Mouse (Mus musculus): ENCODE results near the gene N4bp2l1. TPM values are rescaled to one million over a fixed set of nuclear protein-coding genes. Genes with fewer than 3 reads are reported as not detected.

Gene N4bp2l1
- total RNA-seq, 2 experiments from 2014 or later: 13.7 to 36.5 TPM

DNA sequence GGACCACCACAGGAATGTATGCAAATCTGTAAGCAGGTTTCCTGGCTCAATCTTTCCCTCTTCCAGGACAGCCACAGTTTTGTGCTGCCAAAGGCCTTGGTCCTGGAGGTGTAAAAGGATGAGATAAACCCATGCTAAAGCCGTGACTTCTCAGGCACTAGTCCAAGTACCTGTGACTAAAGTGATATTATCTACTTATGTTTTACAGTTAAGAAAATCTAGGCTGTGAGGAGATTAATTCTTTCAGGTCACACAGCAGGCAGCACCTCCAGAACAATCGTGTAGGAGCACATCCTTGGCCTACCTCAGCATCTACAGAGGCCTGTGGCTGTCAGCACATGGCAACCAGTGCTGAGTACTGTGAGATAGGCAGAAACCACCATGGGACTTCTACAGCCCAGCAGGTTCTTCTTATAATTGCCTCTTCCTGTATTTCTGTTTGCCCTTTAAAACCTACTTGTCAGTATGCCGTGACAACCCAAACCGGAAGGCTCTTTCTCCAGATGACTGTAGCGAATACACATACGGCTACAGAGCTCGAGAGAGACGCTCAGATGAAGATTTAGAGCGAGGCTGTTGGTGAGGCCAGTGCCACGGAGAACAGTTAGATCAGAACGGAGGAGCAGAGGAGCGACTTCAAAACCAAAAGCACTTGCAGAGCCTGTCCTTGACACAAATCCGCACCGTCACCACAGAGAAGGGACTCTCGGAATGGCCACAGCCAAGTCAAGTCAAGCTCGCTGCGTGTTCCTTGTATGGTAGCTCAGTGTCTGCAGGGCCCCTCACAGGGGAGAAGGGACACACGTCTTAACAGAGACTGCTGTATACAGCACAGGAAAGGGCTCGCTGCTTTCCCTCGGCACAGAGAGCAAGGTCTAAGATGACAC lies 3.8 kb upstream of the N4bp2l1 start:
- ATAC-seq (replicated peaks; ENCODE audit: low FRiP score, poor library complexity, severe bottlenecking): peak; percentile 44; the same call in 1 of the 2 replicates

DNA sequence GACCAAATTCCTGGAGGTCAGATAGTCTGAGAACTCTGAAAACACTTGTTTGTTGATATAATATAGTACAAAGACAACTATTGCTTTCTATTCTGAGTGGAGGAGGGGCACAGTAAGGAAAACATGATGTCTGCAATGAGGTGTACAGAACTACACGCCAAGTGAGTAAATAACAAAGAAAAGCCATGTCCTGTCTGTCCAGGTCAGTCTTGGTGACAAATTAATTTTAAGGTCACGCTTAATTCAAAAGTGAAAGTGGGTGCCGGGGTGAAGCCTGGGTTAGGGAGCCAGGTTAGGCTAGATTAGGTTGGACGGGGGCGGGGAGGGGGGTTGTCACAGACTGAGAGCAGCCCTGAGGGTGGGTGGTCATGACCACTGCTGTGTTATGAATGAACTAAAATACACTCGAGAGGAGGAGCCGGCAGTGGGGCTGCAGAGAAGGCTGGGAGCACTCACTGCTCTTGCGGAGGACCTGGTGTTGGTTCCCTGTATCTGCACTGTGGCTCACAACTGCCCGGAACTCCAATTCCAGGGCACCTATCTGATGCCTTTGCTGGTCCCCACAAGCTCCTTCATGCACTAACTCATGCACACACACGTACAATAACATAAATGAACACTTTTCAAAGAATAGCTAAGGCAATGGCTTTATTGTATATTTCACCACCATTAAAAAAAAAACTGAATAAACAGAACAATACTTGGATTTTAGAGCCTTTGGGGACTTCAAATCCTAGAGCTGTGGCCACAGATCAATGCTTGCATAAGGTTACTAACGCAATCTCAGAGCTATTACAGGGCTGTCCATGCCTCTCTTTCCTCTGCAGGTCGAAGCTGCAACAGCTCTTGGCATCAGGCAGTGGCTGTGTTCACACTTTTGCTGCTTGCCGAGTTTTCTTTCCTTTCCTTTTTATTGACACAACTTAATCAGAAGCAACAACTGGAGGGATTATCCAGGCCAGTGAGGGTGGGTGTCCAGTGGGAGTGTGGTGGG lies 2.6 kb upstream of the N4bp2l1 start:
- peak; percentile 33 for ATAC-seq (replicated peaks; ENCODE audit: low FRiP score, poor library complexity, severe bottlenecking)

DNA sequence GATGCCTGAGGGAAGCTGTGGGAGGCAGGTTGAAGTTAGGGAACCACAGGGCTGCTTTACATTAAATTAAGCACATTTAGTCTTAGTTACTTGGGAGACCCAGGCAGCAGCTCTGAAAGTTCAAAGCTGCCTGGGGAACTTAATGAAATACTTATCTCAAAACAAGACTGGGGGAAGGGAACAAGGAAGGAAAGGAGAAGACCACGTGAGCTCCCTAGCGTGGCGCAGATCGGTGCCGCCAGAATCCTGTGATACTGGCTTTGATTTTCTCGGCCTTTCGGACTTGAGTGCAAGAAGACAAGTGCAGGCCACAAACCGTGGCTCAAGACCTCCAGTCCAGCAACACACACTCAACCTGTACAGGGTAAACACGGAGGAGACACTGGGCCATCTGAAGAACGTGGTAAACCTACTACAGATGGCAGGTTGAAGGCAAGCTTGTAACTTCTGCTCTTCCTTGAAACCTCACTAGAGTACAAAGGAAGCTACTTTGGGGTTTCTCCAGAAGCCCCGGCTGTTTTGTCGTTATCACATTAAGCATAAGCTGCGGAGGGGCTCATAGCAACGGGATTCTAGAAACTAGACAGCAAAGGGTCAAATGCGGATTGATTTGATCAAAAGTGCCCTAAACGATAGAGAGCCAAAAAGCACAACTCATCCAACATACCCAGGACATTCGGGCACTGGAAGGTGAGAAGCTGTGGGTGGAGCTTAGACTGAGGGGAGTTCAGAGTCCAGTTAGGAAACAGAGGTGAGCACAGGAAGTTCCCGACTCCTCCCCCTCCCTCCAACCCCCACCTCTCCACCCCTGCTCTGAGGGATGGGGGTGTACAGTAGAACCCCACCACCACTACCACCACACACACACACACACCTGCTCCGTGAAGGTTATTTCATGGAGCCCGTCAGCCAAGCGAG lies 1.5 kb upstream of the N4bp2l1 start:
- ATAC-seq (replicated peaks; ENCODE audit: low FRiP score, poor library complexity, severe bottlenecking): peak; percentile 54

DNA sequence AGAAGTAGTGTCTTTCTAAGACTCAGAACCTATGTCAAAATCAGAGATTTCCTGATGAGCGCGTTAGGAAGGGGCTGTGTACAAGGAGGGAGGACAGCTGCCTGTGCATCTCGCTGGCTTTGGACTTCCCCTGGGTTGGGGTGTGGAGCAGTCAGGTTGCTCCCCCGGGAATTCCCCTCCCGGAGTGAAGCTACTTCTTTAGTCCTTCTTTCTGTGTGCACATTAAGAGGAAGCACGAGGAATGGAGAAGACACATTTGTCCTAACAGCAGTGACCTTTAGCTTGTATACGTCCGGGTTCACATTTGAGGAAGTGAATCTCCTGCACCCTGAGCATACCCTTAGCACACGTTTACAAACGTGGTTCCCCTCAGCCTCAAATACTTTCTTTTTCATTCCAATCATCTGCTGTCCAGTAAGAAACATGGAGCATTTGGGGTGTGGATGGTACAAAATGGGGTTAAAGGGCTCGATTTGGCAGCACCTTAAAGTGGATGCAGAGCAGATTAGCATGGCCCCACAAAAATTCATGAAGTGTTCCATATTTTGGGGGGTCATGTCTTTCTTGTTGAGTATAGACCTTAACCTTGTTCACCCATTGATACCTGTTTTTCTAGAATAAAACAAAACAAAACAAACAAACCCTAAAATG lies 1.5 kb downstream of the N4bp2l1 start:
- no peak for ATAC-seq (replicated peaks; ENCODE audit: low FRiP score, poor library complexity, severe bottlenecking)

DNA sequence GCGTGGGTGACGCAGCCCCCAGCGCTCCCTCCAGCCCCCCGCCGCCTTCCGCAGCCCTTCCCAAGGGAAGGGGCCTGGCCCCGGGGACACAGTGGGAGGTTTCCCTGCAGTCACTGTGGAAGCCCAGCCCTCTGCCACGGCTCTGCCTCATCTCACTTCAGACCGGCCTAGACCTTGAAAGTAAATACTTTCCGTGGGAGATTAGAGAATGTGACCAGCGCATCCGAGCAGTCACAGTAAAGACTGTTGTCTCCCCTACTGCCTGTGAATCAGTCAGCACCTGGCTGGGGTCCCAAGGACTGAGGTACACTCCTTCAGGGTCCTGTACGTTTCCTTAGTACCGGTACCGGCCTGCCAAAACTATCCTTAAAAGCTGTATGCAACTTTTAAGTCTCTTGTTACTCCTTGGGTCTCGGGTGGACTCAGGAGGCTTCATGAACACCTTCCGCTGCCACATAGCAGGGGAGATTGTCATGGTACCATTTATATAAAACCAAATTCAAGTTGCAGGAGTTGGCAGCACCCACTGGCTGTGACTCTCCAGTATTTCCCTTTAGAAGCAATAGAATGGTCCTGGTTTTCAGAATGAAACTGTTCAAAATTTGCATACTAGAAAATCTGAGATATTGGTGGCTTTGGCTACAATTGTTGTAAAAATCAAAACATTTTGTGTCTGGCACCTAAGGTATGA lies 2.2 kb downstream of the N4bp2l1 start:
- no peak for ATAC-seq (replicated peaks; ENCODE audit: low FRiP score, poor library complexity, severe bottlenecking)

DNA sequence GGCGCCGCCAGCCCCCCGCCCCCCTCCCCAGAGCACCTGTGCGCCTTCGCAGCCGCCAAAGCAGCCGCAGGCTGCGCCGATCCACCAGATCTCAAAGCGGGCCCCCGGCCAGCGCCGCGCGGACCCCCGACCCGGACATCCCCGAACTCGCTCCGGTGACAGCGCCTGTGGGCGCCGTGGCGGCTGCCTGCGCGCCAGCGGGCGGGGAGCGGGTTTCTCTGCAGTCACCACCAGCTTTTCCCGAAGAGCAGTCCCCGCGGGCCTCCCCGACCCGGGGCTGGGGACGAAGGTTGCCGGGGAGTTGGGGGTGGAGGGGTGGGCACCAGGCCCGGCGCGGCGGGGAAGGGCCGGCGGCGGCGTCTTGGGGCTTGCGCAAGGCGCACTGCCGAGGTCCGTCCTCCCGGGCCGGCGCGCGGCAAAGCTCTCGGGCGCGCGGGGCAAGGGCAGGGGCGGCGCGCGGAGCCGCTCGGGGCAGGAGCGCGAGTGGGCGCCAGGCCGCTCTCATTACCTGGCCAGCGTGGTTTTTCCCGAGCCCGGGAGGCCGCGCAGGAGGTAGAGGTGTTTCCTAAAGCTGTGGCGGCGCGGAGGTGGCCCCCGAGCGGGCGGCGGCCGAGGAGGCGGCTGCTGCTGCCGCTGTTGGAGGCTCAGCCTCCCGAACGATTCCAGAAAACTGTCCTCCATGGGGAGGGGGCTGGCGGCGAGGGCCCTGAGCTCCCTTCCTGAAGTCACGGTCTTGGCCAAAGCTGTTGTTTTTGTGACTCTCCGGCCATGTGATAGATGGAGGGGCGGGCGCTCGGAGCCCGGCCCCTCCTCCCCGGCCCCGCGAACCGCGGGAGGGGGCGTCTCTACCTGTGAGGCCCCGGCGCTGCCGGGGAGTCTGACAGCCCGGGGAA lies 3.0 kb downstream of the N4bp2l1 start:
- ATAC-seq (replicated peaks; ENCODE audit: low FRiP score, poor library complexity, severe bottlenecking): no peak

DNA sequence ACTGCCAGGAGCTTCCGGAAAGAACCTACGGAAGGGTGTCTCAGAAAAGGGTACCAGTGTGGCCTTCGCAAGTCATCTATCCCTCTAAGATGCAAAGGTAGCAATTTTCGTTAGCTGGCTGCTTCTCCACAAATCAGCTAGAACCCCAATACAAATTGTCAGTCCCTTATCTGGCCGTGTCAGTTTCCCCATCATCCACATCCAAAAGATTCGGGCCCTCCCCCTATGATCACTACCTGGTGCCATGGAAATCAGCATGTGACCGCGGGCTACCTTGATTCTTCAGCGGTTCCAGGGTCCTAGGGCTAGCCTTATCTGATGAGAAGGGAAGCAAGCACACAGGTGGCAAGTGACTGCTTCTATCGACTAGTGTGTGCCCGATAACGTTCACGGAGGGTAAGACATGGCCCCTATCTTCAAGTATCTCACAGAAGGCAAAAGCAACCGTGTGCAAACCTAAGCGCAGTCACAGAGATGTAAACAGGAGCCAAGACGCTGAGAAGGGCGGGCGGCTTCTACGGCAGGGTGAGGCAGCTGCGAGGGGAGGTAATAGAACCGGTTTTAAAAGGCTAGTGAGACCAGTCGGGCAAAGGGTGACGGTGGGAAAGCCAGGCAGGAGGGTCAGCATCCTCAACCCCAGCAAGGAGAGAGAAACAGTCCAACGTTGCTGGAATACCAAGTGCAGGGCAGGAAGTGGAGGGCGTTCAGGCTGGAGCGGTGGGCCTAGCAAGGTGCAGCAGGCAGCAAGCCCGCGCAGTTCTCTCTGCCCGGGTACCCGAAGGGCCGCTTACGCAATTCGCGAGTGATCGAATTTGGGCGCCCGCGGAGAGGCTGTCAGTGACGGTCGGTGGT lies 3.9 kb downstream of the N4bp2l1 start:
- peak; percentile 67 for ATAC-seq (replicated peaks; ENCODE audit: low FRiP score, poor library complexity, severe bottlenecking)

DNA sequence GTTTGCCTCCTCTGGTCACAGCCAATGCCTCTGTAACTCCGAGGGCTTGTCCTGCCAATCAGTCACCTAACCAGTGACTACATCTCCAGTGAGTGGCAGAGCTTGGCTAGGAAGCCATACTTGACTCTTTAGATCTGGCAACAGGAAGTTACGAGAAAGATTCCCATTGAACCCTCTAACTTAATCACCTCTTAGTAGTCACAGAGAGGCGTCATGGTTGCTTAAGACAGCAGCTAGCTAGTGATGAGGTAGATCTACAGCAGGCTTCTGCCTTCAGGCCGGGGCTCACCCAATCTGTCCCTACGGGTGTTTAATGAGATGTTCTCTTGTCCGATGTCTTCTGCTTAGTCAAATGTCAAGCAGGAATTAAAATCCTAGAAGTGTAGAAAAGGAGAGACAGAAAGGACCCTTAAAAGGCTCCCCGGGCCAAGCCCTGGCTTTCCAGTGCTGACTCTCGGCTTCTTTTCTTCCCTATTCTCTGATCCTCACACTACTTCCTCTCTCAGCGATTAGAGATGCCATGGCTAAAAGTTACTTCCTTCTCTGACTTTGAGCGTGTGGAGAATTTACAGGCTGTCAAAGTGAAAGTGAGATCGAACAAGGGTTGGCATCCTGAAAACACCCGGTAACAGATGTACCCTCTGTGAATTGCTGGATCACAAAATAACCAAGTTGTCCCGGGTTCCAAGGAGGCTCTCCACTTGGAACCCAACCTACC lies 4.6 kb downstream of the N4bp2l1 start:
- ATAC-seq (replicated peaks; ENCODE audit: low FRiP score, poor library complexity, severe bottlenecking): no peak

DNA sequence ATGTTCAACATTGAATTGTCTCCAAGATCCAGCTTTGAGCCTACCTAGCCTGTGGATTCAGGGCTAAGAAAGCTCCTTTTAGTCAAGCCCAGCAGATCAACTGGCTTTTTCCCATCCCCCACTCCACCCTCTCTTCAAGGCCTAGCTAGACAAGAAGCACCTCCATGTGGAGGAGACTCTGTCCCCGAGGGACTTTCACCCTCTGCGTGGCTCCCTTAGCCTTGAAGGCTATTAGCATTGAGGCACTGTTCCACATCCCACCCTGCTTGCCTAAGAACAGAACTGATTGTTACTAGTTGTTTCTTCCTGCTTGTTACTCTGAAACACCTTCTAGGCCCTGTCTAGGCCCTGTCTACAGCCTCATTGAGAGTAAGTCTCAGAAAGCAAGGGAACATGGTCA lies 7.0 kb downstream of the N4bp2l1 start:
- ATAC-seq (replicated peaks; ENCODE audit: low FRiP score, poor library complexity, severe bottlenecking): no peak

DNA sequence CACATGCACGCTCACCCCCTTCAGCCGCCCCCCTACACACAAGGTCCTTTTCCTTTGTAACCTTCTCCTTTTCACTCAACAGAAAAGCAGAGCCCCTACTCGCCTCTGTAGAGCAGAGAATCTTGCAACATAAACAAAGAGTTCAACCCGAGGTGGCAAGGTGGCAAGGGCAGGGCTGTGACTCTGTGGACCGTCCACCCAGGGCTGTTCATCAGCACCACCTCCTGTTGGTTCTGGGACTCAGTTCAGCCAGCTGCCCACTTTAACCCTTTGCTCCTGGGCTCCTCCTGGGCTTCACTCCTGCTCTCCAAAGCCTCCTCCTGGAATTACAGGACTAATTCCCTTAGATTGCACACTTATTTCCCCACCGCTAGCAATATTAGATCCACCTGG lies 12.7 kb downstream of the N4bp2l1 start:
- no peak for ATAC-seq (replicated peaks; ENCODE audit: low FRiP score, poor library complexity, severe bottlenecking)

DNA sequence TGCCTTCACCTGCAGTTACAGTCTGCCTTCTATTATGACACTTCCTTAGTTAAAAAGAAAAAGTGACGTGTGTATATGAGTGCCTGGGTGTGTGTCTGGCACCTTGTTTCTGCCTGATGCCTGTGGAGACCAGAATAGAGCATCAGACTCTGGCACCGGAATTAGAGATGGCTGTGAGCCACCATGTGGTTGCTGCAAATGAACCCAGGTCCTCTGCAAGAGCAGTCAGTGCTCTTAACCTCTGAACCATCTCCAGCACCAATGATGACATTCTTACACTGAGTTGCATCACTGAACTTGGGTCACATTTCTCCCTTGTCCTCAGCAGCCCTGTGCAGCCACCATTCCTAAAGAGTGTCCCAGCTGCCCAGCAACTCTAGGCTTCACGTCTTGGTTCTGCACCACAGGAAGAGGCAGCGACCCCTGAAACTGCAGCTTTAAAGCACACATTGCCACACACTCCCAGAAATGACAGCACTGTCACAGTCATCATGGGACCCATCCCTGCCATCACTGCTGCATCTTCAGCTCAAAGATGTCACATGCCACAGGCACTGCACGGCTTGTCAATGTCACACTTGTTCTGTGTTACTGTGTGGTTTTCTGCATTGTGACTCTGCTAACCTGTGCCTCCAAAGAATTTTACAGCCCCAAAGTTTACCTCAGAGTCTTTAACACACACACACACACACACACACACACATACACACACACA lies 13.2 kb downstream of the N4bp2l1 start:
- ATAC-seq (replicated peaks; ENCODE audit: low FRiP score, poor library complexity, severe bottlenecking): no peak

DNA sequence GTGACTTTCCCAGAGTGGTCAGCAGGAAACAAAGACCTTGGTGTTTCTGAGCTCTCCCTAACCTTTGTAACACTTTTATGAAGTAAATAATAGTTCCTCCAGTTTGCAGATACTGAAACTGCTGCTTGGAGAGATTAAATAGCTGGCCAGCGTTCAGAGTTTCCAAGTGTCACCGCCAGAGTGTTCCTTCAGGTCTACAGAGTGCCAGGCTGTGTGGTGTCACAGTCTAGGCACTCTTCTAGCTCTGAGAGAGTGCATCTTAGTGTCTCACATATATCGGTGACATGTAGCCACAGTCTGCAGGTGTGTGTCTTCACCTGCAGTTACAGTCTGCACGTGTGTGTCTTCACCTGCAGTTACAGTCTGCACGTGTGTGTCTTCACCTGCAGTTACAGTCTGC lies 13.8 kb downstream of the N4bp2l1 start:
- ATAC-seq (replicated peaks; ENCODE audit: low FRiP score, poor library complexity, severe bottlenecking): no peak

DNA sequence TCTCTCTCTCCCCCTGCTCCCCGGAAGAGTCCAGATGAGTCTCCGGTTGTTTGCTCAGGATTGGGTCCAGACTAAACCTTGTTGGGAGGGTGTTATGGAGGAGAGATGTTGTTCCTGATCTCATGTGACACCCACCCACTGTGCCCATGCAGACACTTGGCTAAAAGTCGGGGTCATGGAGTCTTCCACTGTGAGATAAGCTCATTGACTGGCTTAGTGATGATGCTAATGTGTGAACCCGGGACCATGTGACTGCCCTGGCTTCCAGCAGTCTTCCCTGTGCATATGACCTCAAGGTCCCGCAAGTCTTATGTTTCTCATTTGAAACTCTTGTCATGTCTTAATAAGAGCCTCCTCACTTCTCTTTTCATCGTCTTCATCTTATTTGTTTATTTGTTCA lies 15.8 kb downstream of the N4bp2l1 start:
- ATAC-seq (replicated peaks; ENCODE audit: low FRiP score, poor library complexity, severe bottlenecking): no peak

DNA sequence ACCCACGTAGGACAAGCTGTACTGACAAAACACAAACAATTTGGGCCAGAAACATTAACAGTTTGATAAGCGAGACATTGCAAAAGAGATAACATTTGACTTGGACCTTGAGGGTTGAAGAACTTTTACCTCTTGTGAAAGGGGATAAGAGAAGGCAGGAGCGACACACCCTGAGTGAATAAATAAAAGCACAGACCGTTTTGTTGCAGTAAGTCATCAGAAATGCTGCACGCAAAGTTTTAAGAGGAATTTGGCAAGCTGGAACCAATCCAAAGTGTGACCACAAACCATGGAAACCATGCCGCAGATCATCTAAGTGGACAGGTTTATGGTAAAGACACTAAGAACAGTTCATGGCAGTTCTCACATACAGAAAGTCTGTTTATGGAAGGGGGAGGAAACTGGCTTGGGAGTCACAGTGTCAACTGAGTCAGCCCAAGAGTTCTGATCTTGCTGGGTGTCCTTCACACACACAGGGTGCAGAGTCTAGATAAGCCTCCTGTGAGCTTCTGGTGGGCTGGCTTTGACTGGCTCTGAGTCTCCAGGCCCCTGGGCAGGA lies 18.3 kb downstream of the N4bp2l1 start:
- ATAC-seq (replicated peaks; ENCODE audit: low FRiP score, poor library complexity, severe bottlenecking): peak; percentile 90

DNA sequence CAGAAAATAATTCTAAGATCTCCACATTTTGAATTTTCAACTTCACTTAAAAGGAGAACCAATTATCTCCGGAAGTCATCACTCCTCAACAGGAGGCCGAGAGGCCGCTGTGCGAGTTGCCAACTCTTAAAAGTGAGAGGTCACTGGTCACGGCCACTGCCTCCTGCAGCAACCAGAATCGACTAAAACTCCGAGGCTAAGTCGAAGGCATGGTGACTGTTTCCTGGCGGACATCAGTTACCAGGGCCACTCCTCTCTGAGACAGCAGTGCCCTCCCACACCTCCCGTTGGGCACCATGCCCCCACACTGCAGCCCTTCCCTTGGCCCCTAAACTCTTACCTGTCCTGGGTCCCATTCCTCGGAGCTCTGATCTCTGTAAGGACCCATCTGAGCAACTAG lies 20.2 kb downstream of the N4bp2l1 start:
- no peak for ATAC-seq (replicated peaks; ENCODE audit: low FRiP score, poor library complexity, severe bottlenecking)

Measured in erythroblast, adult 5-6 weeks (primary cell).